Mouse (Mus musculus) lung, adult 18-20 months (tissue): Measurements from ENCODE around the gene Lamb3.

Experiments used
- DNase-seq, 2 experiments: peaks; one replicate each; pipeline ENCODE4 v3.0.0; 2022; ENCODE audit warnings: mixed read lengths in 2 of 2

The Lamb3 gene

DNA sequence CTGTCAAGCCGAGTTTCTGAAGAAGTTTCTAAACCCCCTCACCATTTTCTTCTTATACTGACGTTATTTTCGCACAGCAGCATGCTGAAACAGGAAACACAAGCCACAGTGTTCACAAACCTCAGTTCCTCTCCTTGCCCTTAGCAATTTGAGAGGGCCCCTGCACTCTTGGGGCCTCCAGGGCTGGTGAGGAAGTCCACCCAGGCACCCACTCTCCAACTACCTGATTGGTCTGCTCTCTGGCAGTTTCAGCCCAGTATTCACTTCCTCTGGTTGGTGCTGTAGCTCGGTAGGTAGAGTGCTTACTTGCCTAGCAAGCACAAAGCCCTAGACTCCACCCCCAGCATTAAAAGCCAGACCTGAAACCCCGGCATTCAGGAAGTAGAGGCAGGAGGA lies 6.1 kb upstream of the Lamb3 start, which contains the start of gene Traf3ip3:
TSS of gene Traf3ip3 (minus strand) at position 321 of the 396 bp plus-strand sequence.
- DNase-seq: peak; percentile 64 to 66

DNA sequence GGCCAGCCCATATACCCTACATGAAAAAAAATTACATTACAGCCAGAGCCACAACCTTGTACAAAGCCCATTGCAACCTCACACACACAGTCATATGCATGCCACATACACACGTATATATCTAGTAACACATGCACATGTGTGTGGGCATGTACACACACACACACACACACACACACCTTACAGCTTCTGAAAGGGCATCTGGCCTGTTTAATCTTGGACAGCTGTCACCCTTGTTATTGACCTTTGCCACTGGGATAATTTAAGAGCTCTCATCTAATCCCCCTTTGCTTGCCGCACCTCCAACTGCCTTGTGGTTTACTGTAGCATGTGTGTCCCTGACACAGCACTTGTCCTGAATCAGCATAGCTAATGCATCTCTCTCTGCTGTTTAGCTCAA lies 3.7 kb upstream of the Lamb3 start:
- DNase-seq: no peak

DNA sequence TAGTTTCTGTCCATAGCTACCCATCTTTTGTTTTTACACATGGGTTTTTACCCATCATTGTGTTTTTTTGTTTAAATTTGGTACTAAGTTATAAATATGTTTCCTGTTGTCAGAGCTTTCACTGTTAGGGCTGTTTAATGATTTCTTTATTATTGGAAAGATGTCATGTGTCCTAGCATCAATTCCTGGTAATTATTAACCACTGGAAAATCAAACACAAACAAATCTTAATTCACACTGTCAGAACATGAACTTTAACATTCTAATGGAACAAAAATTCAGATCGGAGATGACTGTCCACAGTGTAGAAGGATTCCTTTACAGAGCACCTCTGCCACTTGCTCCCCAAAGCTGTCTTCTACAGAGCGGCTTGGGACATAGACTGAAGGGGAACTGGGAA lies 2.1 kb upstream of the Lamb3 start:
- DNase-seq: no peak

DNA sequence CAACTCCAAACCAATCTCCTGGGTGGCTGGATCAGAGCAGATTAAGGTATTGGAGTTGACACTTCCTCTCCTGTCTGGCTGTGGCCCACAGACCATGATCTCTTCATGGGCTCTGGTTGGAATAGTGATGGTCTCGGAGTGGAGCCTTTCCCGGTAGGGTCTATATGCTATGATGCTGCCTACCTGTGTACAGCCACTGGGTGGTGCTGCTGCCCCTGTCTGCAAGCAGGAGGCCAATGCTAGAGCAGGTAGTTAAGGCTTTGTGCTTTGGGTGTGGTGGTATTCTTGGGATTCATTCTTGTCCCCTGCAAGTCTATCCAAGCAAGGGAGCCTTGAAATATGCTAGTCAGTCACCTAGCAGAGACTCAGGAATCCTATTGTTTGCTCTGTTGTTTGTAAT lies 679 bp downstream of the Lamb3 start:
- DNase-seq: peak in 1 of 2 experiments; percentile 45

DNA sequence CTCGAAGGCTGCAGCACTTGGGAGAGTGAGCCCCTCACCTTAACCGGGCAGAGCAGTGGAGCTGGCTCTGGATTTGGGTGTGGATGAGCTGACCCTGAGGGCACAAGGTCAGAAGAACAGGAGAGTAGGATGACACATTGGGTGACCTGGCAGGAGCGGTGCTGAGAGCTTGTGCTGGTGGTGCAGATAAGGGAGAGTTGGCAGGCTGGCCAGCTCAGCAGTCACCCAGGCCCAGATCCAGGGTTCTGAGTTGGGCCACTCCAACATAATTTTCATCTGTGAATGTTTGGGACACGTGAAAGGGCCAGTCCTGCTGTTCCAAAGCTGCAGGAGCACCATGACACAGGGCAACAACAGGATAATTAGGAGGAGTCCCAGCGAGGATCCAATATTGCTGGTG lies 3.9 kb downstream of the Lamb3 start:
- peak in 1 of 2 experiments; percentile 13 for DNase-seq

DNA sequence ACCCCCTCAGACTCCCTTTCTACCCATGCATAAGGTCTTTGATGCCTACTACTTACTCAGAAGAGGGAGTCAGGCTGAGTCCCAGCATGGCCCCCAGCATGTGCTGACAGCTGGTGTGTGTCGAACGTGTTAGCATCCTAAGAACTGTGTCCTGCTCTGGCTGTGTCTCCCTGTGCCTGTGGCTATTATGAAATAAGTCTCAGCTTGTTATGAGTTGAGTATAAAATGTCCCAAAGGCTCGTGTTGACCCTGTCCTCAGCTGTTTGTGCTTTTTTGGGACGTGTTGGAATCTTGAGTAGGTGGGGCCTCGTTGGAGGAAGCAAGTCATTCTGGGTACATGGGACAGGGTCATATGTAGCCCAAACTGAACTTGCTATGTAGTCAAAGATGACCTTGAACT lies 6.6 kb downstream of the Lamb3 start:
- DNase-seq: peak; percentile 17 to 49

DNA sequence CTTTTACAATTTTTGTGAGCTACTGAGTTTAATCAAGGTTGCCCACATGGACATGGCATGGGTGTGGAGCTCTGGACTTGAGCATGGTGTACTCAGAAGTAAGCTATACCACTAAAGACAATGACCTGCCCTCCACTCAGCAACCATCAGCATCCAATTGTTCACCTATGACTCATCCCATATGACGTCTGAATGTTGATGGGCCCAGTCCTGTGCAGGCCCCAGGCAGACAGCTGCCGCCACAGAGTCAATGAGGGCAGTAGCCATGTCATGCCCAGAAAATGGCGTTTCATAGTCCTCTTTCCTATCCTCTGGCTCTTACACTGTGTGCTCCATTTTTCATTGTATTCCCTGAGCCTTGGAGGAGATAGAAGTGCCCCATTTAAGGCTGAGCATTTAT lies 8.5 kb downstream of the Lamb3 start:
- DNase-seq: no peak

DNA sequence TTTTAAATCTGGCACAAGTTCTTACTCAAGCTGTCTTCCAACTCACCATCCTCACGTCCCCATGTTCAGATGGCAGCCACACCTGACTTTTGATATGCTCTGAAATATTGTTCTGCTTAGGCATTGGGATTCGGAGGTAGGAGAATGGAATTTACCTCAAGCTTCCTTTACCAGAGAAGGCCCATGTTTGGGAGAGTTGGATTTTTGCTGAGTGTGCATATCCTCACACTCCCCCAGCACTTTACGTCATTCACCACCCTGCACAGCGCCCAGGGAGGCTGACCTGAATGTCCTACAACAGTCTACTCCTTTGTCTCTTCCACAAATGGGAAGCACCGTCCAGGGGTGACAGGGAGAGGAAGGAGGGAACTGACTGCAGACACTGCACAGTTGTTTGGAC lies 12.9 kb downstream of the Lamb3 start:
- no peak for DNase-seq

DNA sequence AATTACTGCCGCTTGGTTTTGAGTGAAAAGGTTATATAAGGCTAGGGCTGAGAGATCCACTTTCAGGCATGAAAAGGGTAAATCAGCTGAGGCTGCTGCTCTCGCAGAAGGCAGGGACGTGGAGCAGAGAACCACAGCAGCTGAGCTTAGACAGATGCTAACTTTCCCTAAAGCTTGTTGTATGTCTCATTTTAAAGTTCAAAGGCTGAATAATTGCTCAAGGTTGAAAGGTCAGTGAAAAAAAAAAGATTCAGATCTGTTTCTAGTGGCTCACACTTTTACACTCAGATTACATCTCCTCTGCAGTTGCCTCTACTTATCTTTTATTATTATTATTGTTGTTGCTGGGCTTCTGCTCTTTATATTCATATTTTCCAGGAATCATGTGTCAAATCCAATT lies 18.0 kb downstream of the Lamb3 start:
- DNase-seq: no peak

DNA sequence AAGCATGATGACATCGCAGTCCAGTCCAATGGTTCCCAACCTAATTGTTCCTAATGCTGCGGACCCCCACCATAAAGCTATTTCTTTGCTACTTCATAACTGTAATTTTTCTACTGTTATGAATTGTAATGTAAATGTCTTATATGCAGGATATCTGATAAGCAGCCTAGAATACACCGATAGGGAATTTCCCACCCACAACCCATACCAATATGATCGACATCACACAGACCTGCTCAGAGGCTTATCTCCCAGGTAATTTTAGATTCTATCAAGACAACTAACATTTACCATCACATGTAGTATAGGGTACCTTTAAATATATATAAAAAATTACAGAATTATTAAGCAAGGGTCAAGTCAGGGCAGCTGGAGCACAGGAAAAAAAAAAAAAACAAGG lies 18.6 kb downstream of the Lamb3 start:
- no peak for DNase-seq

DNA sequence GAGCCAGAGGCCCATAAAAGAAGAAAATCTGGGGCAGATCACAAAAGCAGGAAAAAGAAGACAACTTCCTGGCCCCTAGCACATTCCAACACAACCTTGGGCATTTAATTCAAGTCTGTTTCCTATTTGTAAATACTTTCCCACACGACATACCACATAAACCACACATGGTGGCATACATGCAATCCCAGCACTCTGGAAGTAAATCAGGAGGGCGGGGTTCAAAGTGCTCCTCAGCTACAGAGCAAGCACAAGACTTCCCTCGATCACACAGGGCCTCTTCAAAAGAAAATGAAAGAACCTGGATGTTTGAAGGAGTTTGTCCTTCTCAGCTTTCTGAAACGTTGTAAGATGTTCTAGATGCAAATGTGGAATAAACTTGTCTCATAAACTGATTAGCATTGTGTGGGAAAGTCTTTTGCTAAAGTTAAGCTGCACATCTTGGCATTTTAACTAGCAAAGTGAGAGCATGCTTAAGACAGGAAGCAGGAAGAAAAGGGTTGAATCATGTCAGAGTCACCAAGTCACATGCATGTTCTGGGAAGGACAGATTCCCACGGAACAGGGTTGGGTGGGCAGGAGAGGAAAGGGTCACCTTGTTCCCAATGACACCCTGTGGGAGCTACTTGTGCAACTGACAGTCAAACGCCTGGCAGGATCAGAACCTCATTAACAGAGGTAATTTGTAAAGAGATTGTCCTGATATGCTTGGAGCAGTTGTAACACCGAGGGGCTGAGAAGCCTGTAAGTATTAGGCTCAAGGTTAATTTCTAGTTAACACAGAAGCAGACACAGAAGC lies 19.4 kb downstream of the Lamb3 start:
- no peak for DNase-seq

DNA sequence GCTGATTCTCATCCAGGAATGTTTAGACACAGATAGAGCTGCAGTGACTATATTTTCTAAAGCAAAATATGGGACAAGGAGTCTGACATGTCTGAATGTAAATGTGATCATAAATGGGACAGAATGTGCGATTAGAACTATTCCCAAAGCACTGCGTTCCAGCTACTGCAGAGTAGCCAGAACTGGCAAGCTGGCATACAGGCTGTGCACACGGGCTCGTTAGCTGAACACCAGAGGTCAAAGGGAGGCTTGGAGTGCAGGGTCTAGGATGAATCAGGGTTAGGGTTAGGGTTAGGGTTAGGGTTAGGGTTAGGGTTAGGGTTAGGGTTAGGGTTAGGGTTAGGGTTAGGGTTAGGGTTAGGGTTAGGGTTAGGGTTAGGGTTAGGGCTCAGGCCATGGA lies 20.0 kb downstream of the Lamb3 start:
- no peak for DNase-seq

DNA sequence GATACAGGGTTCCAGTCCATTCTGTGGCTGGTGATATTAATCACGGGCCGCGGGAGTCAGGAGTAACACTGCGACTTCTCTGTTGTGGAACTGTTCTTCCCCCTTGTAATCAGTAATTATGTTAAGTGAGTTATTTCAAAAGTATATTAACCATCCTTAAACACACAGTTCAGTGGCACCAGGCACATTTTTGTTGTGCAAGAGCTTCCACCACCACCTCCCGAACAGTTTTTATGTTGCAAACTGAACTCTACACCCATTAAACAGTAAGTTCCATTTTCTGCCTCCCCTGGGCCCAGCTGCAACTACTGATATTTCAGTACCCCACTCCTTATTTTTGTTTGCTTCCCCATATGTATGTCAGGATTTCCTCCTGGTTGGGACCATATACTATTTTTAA lies 22.1 kb downstream of the Lamb3 start:
- no peak for DNase-seq

DNA sequence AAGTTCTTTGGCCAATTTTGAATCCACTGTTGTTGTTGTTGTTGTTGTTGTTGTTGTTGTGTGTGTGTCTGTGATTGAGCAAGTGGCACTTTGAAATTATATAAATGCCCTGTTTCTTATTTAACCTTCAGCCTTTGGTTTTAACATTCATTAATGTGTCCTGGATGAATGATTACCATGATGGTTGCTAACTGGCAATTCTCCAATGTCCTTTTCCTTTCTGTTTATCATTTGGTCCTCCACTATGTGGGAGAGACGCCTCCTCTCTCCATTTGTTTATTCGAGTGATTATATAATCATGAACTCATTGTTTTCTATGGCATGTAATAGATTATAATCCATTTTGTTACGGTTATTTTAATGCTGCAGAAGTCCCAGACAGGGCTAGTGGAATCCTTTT lies 23.0 kb downstream of the Lamb3 start:
- DNase-seq: no peak

DNA sequence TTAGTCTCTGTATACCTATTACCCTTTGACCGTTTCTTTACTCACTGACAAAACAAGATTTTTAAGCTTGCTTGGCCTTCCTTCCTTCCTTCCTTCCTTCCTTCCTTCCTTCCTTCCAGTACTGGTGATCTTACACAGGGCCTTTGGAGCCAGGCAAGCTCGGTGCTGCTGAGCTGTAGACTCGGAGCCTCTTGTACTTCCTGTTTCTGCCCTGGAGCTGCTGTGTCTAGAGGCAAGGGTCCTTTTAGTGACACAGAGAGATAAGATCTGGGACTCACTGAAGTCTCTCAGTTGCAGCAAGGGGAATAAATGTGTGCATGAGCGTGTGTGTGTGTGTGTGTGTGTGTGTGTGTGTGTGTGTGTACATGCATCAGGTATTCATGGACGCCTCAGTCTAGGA lies 23.4 kb downstream of the Lamb3 start:
- no peak for DNase-seq

DNA sequence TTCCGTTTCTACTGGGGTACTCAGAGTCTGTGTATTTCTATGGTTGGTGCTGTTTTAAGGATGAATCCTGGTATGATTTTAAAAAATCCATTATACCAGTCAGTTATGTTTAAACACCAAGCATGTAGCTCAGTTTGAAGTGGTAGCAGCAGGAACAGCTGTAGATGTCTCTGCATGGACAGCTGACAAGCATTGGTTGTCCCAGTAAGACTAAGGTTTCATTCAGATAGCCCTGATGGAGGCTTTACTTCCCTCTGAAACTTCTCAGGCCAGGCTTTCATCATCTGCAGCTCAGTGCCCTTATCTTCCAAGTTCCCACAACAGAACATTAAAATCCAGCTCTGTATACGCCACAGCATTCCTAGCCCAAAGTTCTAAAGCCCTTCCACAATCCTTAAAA lies 25.2 kb downstream of the Lamb3 start:
- DNase-seq: no peak

DNA sequence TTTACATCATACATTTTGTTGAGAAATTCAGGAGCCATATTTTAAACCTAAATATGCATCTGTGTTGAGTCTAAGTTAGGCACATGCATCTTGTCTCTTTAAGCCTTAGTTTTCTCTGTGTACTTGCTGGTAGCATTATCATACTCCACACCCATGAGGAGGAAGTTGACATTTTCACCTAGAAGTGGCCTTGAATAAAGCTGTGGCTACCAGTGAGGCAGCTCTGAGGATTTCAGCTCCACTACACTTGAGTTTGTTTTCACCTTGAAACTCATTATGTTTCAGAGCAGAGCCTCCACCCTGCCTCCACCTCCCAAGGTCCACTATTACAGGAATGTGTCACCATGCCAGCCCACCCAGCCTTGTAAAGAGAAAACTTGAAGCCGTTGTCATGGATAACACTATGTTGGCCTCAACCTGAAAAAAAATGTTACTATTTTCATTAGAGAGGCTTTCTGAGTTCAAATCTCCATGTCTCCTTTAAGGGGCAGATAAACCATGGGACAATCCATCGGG lies 26.7 kb downstream of the Lamb3 start:
- no peak for DNase-seq

DNA sequence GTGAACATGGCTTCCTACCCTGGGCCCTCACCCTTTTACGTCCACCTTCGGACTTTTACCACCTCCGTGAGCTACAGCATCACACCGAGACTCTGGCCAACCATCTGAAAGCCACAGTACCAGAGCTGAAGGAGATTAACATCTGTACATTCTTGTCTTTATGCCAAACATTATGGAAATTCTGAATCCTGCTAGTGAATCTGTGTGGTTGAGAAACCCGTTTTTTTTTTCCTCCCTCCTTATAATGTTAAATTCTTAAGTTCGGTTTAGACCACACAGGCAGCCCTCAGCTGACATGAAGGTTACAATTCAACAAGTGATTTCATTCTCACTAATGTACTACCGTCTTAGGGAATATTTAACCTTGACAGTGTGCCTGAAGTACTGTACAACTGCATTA lies 27.4 kb downstream of the Lamb3 start:
- DNase-seq: no peak

DNA sequence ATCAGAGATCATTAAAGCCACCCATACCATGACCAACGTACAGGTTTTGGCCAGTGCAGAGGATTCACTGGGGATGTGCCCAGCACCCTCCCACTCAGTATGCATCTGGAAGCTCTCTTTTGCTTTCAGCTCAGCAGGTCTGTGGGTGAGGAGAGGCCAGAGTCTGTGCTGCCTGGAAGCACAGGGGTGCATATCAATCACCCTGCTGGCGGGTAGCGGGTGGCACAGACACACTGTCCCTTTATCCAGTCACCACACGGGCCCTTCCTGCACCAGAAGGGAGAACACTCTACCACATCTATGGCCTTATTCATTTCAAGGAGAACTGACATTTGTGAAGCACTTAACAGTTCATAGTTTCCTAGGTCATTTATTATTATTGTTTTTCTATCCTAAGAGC lies 30.9 kb downstream of the Lamb3 start:
- DNase-seq: no peak

DNA sequence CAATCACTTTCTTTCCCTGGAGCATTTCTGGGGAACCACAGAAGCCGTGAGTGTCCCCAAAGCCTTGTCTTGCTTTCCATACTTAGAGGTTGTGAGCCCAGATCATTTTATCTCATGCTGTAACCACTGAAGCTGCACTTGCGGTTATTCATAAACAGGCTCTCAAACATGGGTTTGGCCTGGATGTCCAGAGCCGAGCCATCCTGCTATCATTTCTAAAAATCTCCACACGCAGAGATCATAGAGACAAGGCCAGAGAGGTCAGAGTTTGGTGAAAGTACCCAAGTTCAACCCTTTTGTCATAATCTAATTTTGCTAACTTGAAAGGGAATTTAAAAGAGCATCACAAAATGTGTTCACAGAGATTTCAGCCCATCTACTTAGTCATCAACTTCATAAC lies 33.9 kb downstream of the Lamb3 start:
- DNase-seq: no peak

DNA sequence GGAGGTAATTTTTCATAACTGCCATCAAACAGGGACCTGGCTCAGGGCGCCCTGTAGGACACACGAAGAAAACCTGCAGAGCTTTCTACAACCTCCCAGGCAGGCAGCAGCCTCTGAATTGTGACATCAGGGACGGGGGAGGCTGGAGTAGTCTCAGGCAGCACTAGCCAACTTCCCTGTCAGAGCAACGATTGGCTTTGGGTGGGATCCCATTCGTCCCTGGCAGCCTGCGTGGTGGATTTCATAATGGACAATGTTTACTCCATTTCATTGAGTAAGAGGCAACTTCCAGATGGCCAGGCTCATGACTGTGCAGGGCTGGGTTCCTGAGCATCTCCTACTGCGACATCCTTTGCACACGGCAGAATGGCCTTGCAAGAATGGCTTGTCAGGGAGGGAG lies 34.7 kb downstream of the Lamb3 start:
- DNase-seq: peak; percentile 84 to 87

DNA sequence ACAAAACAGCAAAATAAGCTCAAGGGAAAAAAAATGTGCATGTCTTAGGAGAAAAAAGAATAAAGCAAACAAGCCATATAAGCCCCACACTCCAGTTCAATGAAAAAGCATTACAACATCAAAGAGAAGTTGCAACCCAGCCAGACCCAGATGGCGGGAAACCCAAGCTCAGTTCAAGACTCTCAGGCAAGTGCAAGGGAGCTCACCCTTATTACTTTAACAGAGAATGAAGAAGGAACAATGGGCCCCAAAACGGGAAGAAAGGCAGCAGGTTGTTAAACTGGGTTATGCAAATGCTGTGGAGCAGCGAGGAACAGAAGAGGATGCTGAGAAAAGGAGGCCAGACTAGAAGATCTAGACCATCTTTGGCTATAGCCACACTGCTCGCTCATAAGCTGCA lies 35.4 kb downstream of the Lamb3 start:
- DNase-seq: peak in 1 of 2 experiments; percentile 23

DNA sequence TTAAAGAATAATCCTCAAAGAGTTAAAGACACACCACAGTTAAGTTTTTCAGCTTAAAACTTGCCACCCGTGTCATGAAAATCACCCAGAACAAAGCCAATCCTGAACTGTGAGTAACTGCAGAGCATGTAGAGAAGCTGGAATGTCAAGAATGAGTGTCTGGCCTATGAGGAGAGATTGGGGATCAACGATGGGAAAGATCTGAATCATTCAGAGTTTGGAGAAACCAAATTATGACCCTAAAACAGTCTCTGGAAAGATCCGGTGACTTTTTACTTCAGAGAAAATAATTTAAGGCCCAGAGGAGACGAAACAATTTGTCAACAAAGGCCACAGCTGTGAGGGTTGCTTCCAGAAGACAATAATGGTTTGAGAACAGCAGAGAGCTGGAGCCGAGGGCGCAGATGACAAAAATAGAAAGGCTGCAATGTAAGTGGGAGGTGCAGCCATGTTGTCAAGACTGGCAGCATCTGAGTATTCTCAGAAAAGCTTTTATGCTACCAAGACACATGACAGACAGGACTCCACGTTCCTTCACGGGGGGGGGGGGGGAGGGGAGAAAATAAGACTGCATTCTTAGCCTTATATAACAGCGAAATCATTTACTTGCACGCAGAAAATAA lies 36.2 kb downstream of the Lamb3 start:
- DNase-seq: no peak

DNA sequence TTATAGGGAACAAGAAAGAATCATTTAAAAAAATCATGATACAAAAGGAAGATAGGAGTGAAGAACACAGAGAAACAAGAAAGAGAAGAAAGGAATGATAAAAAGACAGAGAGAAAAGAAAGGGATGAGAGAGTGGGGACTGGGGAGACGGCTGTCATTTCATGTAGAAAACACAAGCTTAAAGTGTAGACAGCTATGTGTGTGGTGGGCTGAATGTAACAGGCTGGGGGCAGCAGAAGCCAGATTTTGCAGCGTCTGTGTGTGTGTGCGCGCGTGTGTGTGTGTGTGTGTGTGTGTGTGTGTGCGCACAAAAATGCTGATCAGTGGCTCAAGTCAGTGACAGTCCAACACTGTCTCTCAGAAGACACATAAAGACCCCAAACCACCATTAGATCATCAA lies 36.7 kb downstream of the Lamb3 start:
- DNase-seq: no peak

DNA sequence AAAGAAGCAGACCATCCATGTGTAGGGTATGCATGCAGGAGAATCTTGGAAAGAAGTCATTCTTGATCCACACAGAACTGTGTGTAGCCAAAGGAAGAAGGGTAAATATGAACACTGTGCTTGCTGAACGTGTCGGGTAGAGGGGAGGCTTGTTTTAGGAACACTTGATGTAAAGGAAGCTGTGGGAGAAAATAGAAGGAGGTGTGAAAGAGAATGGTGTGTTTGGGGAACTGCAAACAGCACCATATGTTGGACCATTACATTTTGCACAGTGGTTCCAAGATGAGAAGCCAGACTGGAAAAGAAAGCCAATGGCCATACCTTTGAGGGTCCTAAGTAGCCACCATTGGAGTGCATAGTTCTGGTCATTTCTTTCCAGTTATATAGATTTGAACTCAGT lies 42.5 kb downstream of the Lamb3 start:
- DNase-seq: no peak
